Mouse (Mus musculus) liver, embryonic 14.5 days (tissue): Measurements from ENCODE around the gene Trpt1. TPM values are rescaled to one million over a fixed set of nuclear protein-coding genes. Genes with fewer than 3 reads are reported as not detected.
A peak's percentile ranks its signal among the peaks of the same experiment; 100 is the strongest.

Experiments used
- ATAC-seq: fragments of 200-750 bp; cut with Nextera tagmentation; 2 replicates; pipeline ENCODE4 v1.8.0; 2017; ENCODE audit warnings: moderate number of reproducible peaks, mild to moderate bottlenecking, moderate library complexity; ENCODE audit not compliant: insufficient read depth
- DNase-seq, 3 experiments: peaks; one replicate each; pipeline ENCODE4 v3.0.0-alpha.2; 2012 to 2013; ENCODE audit warnings: low read depth in 3 of 3, low spot score in 3 of 3
- H3K27ac ChIP-seq: fragments of 300-500 bp; sonication (generic); 2 replicates; pipeline ENCODE4 v1.5.1; 2014; ENCODE audit warnings: moderate library complexity, mild to moderate bottlenecking, control low read depth, inconsistent platforms
- H3K27me3 ChIP-seq: fragments of 300-500 bp; sonication (generic); 2 replicates; pipeline ENCODE4 v1.6.1; 2014; ENCODE audit warnings: mild to moderate bottlenecking, low read length, moderate library complexity; ENCODE audit not compliant: control insufficient read depth, insufficient read depth
- H3K36me3 ChIP-seq: fragments of 300-500 bp; sonication (generic); replicated peaks from 2 replicates; pipeline ENCODE4 v1.6.1; 2014; ENCODE audit warnings: low read depth; ENCODE audit not compliant: control insufficient read depth, insufficient read depth
- H3K4me1 ChIP-seq, 2 experiments: fragments of 200-500 bp in 1 of 2; fragments of 300-500 bp in 1 of 2; sonication (generic) in 1 of 2; replicated peaks; 2 replicates each; pipeline ENCODE4 v1.6.1; 2012 to 2014; ENCODE audit warnings: antibody characterized with exemption in 1 of 2, inconsistent platforms in 1 of 2, low read length in 1 of 2; ENCODE audit not compliant: control insufficient read depth in 2 of 2, insufficient read depth in 2 of 2
- H3K4me2 ChIP-seq: fragments of 300-500 bp; sonication (generic); 2 replicates; pipeline ENCODE4 v1.6.1; 2014; ENCODE audit warnings: low read depth, mild to moderate bottlenecking, control low read depth, moderate library complexity
- H3K4me3 ChIP-seq, 2 experiments: fragments of 200-500 bp in 1 of 2; fragments of 300-500 bp in 1 of 2; sonication (generic) in 1 of 2; 2 replicates each; pipeline ENCODE4 v1.5.1; 2012 to 2014; ENCODE audit warnings: low read depth in 2 of 2, low read length in 2 of 2, mild to moderate bottlenecking in 2 of 2, control low read depth in 1 of 2, inconsistent platforms in 1 of 2, moderate library complexity in 1 of 2; ENCODE audit not compliant: insufficient read depth in 1 of 2
- H3K9ac ChIP-seq: fragments of 300-500 bp; sonication (generic); replicated peaks from 2 replicates; pipeline ENCODE4 v1.6.1; 2014; ENCODE audit warnings: mild to moderate bottlenecking, control low read depth, moderate library complexity
- H3K9me3 ChIP-seq: fragments of 300-500 bp; sonication (generic); 2 replicates; pipeline ENCODE4 v1.6.1; 2016; ENCODE audit warnings: low read length, mixed read lengths; ENCODE audit not compliant: control insufficient read depth
- CTCF ChIP-seq: IDR thresholded peaks from 2 replicates; pipeline ENCODE4 v1.5.1; 2016; ENCODE audit warnings: antibody characterized with exemption, low read depth, control low read depth
- EP300 ChIP-seq: IDR thresholded peaks from 2 replicates; pipeline ENCODE4 v1.6.1; 2016; ENCODE audit warnings: antibody characterized with exemption, low read depth
- WGBS: fragments of 180-500 bp; shearing (Covaris S2); extraction: QIAGEN DNeasy Blood & Tissue Kit; methylation state at CpG from one replicate; pipeline ENCODE4 v1.1.7; 2014; ENCODE audit not compliant: insufficient replicate concordance; 5-methylcytosine and 5-hydroxymethylcytosine counted together
- polyA plus RNA-seq, 2 experiments: library from polyadenylated mRNA; depleted of rRNA in 1 of 2; stranded (reverse) in 1 of 2; unstranded in 1 of 2; fragments of >200 nt; fragmentation: Nextera tagmentation in 1 of 2; extraction: Ambion mirVana in 1 of 2; gene quantifications; 2 replicates each; pipeline versions ENCODE4 v1.2.1 to v1.2.3; 2012 to 2014

The Trpt1 gene
- polyA plus RNA-seq, 2 experiments, result 1.7 to 1.8 TPM

- no peaks in the 10 kb centered on the region for H3K36me3 ChIP-seq
- H3K27ac ChIP-seq, result no peak overlapping the region
- H3K4me2 ChIP-seq, result no peak overlapping the region
- peaks cover 9 to 13% of the 10 kb centered on the region in 2 experiments for H3K4me1 ChIP-seq
- no peaks in the 10 kb centered on the region for H3K9me3 ChIP-seq
- 81% methylated on average over 7 of the region's 7 CpGs for WGBS
- H3K27me3 ChIP-seq, result no peaks in the 10 kb centered on the region
- H3K4me3 ChIP-seq, result no peak overlapping the region
- no peak for TF ChIP-seq EP300
- TF ChIP-seq CTCF, result no peak
- H3K9ac ChIP-seq, result no peak overlapping the region
- DNase-seq, result no peak
- ATAC-seq, result no peak
These were observed 40.5 kb upstream of the Trpt1 start for GRCm38 (mm10) chr19:6955424-6955823.

- Histone ChIP-seq H3K4me3 (no peak overlapping the region), H3K9ac (no peak overlapping the region), H3K27me3 (no peaks in the 10 kb centered on the region), H3K36me3 (no peaks in the 10 kb centered on the region), H3K9me3 (no peaks in the 10 kb centered on the region), H3K27ac (no peak overlapping the region), H3K4me2 (no peak overlapping the region), H3K4me1 (peaks cover 8 to 9% of the 10 kb centered on the region in 2 experiments)
- 67% methylated on average over 10 of the region's 10 CpGs for WGBS
- DNase-seq (no peak), ATAC-seq (no peak)
- TF ChIP-seq CTCF (no peak), EP300 (no peak)
These were observed 39.5 kb upstream of the Trpt1 start for GRCm38 (mm10) chr19:6956461-6956860.

- 10% methylated on average over 15 of the region's 15 CpGs for WGBS
- Histone ChIP-seq H3K27me3 (peaks cover 3% of the 10 kb centered on the region; the same call in 1 of the 2 replicates), H3K27ac (no peak overlapping the region), H3K4me1 (peaks cover 19 to 20% of the 10 kb centered on the region in 2 experiments), H3K4me3 (peak overlapping the region; percentile 53 to 66), H3K9me3 (no peaks in the 10 kb centered on the region), H3K9ac (no peak overlapping the region), H3K4me2 (peak overlapping the region; percentile 91), H3K36me3 (no peaks in the 10 kb centered on the region)
- TF ChIP-seq EP300 (no peak), CTCF (no peak)
- no peak for DNase-seq
- no peak for ATAC-seq
These were observed 27.2 kb upstream of the Trpt1 start for GRCm38 (mm10) chr19:6968491-6969271.

- no peaks in the 10 kb centered on the region for H3K9me3 ChIP-seq
- ATAC-seq (no peak), DNase-seq (no peak)
- H3K4me1 ChIP-seq, result peaks cover 24% of the 10 kb centered on the region in 2 experiments
- peak overlapping the region; percentile 53 to 66 for H3K4me3 ChIP-seq
- peak overlapping the region; percentile 64 for H3K9ac ChIP-seq
- peaks cover 3% of the 10 kb centered on the region; the same call in 1 of the 2 replicates for H3K27me3 ChIP-seq
- peak overlapping the region; percentile 91 for H3K4me2 ChIP-seq
- under 1% methylated on average over 20 of the region's 20 CpGs for WGBS
- H3K36me3 ChIP-seq, result no peaks in the 10 kb centered on the region
- TF ChIP-seq EP300 (no peak), CTCF (no peak)
- H3K27ac ChIP-seq, result no peak overlapping the region
These were observed 26.7 kb upstream of the Trpt1 start for GRCm38 (mm10) chr19:6969291-6969664.

DNA sequence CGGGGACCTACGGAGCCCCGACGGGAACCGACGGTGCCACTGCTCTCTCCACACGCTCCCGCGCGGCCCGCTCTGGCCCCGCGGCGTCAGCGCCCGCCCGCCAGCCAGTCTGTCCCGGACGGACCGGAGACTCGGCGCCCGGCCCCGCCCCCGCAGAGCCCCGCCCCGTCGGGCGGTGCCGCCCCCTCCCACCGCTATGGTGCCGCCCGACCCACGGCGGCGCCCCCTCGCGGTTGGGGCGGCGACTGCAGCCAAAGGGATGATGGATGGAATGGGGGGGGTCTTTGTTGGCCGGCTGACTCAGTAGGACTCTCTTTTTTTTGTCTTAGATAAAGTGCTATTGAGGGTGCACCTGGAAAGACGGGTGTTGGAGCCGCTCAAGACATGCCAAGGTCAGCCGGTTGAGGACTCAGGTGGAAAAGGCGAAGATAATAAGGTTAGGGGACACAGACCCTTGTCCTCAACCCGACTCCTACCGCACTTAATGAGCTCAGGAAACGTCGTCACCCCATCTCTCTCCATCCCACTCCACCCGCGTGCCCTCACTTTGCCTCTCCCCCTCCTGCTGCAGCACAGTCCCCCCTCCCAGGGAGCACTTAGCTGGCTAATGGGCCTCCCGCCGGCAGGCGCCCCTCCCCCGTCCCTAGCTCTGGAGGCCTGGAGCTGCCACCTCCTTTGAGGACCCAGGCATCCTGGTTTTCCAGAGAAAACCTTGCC is 26.1 kb upstream of the Trpt1 start:
- H3K4me1 ChIP-seq, result peaks cover 24% of the 10 kb centered on the region in 2 experiments
- no peak overlapping the region for H3K27ac ChIP-seq

More for the DNA sequence above, 26.1 kb upstream of the Trpt1 start:
- Histone ChIP-seq H3K9ac (peak overlapping the region; percentile 64), H3K4me2 (peak overlapping the region; percentile 91), H3K36me3 (no peaks in the 10 kb centered on the region), H3K9me3 (no peaks in the 10 kb centered on the region), H3K4me3 (peak overlapping the region; percentile 53 to 66), H3K27me3 (peaks cover 3% of the 10 kb centered on the region; the same call in 1 of the 2 replicates)
- ATAC-seq (peak; percentile 76), DNase-seq (no peak)
- peak; percentile 79 for TF ChIP-seq CTCF
- TF ChIP-seq EP300, result no peak
- 1% methylated on average over 55 of the region's 55 CpGs for WGBS
